Mouse (Mus musculus) neutrophil, adult 5-6 weeks (primary cell): ENCODE measurements around the gene Hmcn2. TPM values are rescaled to one million over a fixed set of nuclear protein-coding genes. Genes with fewer than 3 reads are reported as not detected.

ENCODE experiments used
- ATAC-seq: fragments of 151-379, 151-347 bp; 2 replicates; pipeline ENCODE4 v1.8.0; 2017; ENCODE audit warnings: mild to moderate bottlenecking, moderate TSS enrichment; ENCODE audit not compliant: insufficient number of reproducible peaks, poor library complexity, low FRiP score, severe bottlenecking; ENCODE audit errors: extremely low read depth
- total RNA-seq: library from RNA; stranded (forward); fragments of 200-1000 nt; gene quantifications from 2 replicates; pipeline ENCODE4 v1.2.3, GENCODE M21; 2017

Hmcn2 gene
- total RNA-seq, 1 experiment from 2014 or later = not detected

GRCm38 (mm10) chr2:31449441-31449815, 135.2 kb downstream of the Hmcn2 start:
- ATAC-seq = no peak

- no peak for ATAC-seq
Observed at GRCm38 (mm10) chr2:31449902-31450301, 135.7 kb downstream of the Hmcn2 start.

GRCm38 (mm10) chr2:31450661-31451060, 136.4 kb downstream of the Hmcn2 start:
- ATAC-seq = no peak

- ATAC-seq = no peak
Observed at GRCm38 (mm10) chr2:31451530-31451929, 137.3 kb downstream of the Hmcn2 start.

- no peak for ATAC-seq
Observed at GRCm38 (mm10) chr2:31453011-31453410, 138.8 kb downstream of the Hmcn2 start.

- ATAC-seq = no peak
Observed at GRCm38 (mm10) chr2:31453559-31454177, 139.5 kb downstream of the Hmcn2 start.

GRCm38 (mm10) chr2:31454280-31454679, 140.1 kb downstream of the Hmcn2 start:
- no peak for ATAC-seq

GRCm38 (mm10) chr2:31455418-31455817, 141.2 kb downstream of the Hmcn2 start:
- peak; percentile 31 for ATAC-seq

- no peak for ATAC-seq
Observed at GRCm38 (mm10) chr2:31458460-31458859, 144.2 kb downstream of the Hmcn2 start.

- no peak for ATAC-seq
Observed at GRCm38 (mm10) chr2:31458989-31459936, 145.0 kb downstream of the Hmcn2 start.

GRCm38 (mm10) chr2:31460025-31460571, 145.9 kb downstream of the Hmcn2 start:
- peak; percentile 40 for ATAC-seq

- ATAC-seq = no peak
Observed at GRCm38 (mm10) chr2:31460920-31461319, 146.7 kb downstream of the Hmcn2 start.

GRCm38 (mm10) chr2:31462051-31462450, 147.8 kb downstream of the Hmcn2 start:
- no peak for ATAC-seq

GRCm38 (mm10) chr2:31463253-31463652, 149.0 kb downstream of the Hmcn2 start:
- no peak for ATAC-seq

GRCm38 (mm10) chr2:31463696-31464528, 149.7 kb downstream of the Hmcn2 start:
- ATAC-seq = peak; percentile 43; the same call in 1 of the 2 replicates

GRCm38 (mm10) chr2:31464529-31464910, 150.3 kb downstream of the Hmcn2 start:
- no peak for ATAC-seq

GRCm38 (mm10) chr2:31467457-31467856, 153.2 kb downstream of the Hmcn2 start:
- no peak for ATAC-seq

GRCm38 (mm10) chr2:31468857-31469256, 154.6 kb downstream of the Hmcn2 start:
- no peak for ATAC-seq

- ATAC-seq = no peak
Observed at GRCm38 (mm10) chr2:31469480-31469879, 155.3 kb downstream of the Hmcn2 start.
